Mouse (Mus musculus): ENCODE data around the gene Ephb1. TPM values are rescaled to one million over a fixed set of nuclear protein-coding genes. Genes with fewer than 3 reads are reported as not detected.

Gene Ephb1
- not detected for polyA plus RNA-seq (2017; shearing (Covaris generic))

GRCm38 (mm10) chr9:102354561-102354973 is at the start of gene Ephb1:
Gene Ephb1 (minus strand): TSS chr9:102354693.

Other genes with a start within 250 kb of the Ephb1 start
- 0.15 TPM for gene Ky, start 151.1 kb upstream of the Ephb1 start, polyA plus RNA-seq (2017; shearing (Covaris generic))

All from effector memory CD4-positive, alpha-beta T cell, adult 7 months (primary cell).